Mouse (Mus musculus): ENCODE data around the gene Plcd3. TPM values are rescaled to one million over a fixed set of nuclear protein-coding genes. Genes with fewer than 3 reads are reported as not detected.

Gene Plcd3
- total and polyA plus RNA-seq, 3 experiments, result 2.0 to 2.6 TPM; not detected in 1

GRCm38 (mm10) chr11:103093862-103094833, 7.3 kb downstream of the Plcd3 start:
- Histone ChIP-seq H3K79me2 (ENCODE audit: control insufficient read depth, insufficient read depth, low read length, poor library complexity) (no peaks in the 10 kb centered on the region), H3K27ac (ENCODE audit: control insufficient read depth, low read depth, low read length) (no peak overlapping the region), H3K4me3 (ENCODE audit: control insufficient read depth in 1 of 2, insufficient read depth in 1 of 2, low read depth in 2 of 2, low read length in 2 of 2) (no peak overlapping the region), H3K9me3 (replicated peaks; ENCODE audit: insufficient read depth, low read length) (no peaks in the 10 kb centered on the region), H3K27me3 (ENCODE audit: control insufficient read depth in 1 of 2, insufficient read depth in 2 of 2, low read length in 2 of 2) (no peaks in the 10 kb centered on the region), H3K9ac (ENCODE audit: control insufficient read depth, low read depth, low read length, poor library complexity, severe bottlenecking) (no peak overlapping the region), H3K36me3 (ENCODE audit: control insufficient read depth in 1 of 2, insufficient read depth in 2 of 2, low read length in 2 of 2) (no peaks in the 10 kb centered on the region), H3K4me1 (ENCODE audit: control insufficient read depth in 1 of 2, insufficient read depth in 2 of 2, low read length in 2 of 2) (peaks cover 0 to 5% of the 10 kb centered on the region in 2 experiments; a peak in 1 of 4 replicates)
- TF ChIP-seq TBP (IDR thresholded peaks at IDR 0.05; ENCODE audit: low read depth, low read length) (0 out of 2 replicates have a peak, but pooled peaks have one; percentile 48), NRF1 (IDR thresholded peaks at IDR 0.05; ENCODE audit: insufficient read depth, low read depth, low read length, poor library complexity, severe bottlenecking) (no peak), ZMIZ1 (IDR thresholded peaks at IDR 0.05; ENCODE audit: low read depth, low read length) (0 out of 2 replicates have a peak, but pooled peaks have one; percentile 35)
- no peak for DNase-seq (ENCODE audit: low read depth, low spot score)

DNA sequence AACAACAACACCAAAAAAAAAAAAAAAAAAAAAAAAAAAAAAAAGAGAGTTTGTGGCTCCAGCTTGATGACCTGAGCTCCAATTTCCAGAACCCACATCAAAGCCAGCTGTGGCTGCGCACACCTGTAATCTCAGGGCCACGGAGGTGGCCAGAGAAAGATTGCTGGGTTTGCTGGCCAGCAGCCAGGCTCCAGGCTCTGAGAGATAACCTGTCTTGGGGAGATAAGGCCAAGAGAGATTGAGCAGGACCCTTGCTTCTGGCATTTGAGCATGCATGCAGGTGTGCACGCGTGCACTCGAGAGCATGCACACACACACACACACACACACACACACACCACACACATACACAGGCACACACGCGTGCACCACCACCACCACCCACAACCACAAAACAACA, 8.2 kb downstream of the Plcd3 start:
- TF ChIP-seq TBP (IDR thresholded peaks at IDR 0.05; ENCODE audit: low read depth, low read length) (no peak), TAL1 (IDR thresholded peaks at IDR 0.05; ENCODE audit: low read length) (peak; percentile 46; the same call in 1 of the 2 replicates), MAX (IDR thresholded peaks at IDR 0.05; ENCODE audit: low read length) (no peak), POLR2AphosphoS5 (IDR thresholded peaks at IDR 0.05; ENCODE audit: borderline replicate concordance, low read depth, low read length) (no peak), ETS1 (IDR thresholded peaks at IDR 0.05; ENCODE audit: low read depth, low read length) (peak; percentile 52; the same call in 1 of the 2 replicates), NRF1 (IDR thresholded peaks at IDR 0.05; ENCODE audit: insufficient read depth, low read depth, low read length, poor library complexity, severe bottlenecking) (no peak), UBTF (IDR thresholded peaks at IDR 0.05; ENCODE audit: borderline replicate concordance, insufficient read depth, low read depth, low read length) (no peak), MAZ (IDR thresholded peaks at IDR 0.05; ENCODE audit: low read depth, low read length) (no peak), TCF12 (IDR thresholded peaks at IDR 0.05; ENCODE audit: low read depth, low read length) (peak; percentile 91), GABPA (IDR thresholded peaks at IDR 0.05; ENCODE audit: low read depth, low read length) (no peak), EP300 (IDR thresholded peaks at IDR 0.05; ENCODE audit: low read depth in 1 of 2, low read length in 2 of 2) (peak; percentile 57 to 78), SIN3A (IDR thresholded peaks at IDR 0.05; ENCODE audit: low read length) (no peak), GATA1 (IDR thresholded peaks at IDR 0.05; ENCODE audit: low read depth, low read length) (peak; percentile 85), BHLHE40 (IDR thresholded peaks at IDR 0.05; ENCODE audit: borderline replicate concordance, low read depth, low read length) (peak; percentile 12; the same call in 1 of the 2 replicates), RCOR1 (IDR thresholded peaks at IDR 0.05; ENCODE audit: low read depth, low read length) (peak; percentile 97), KAT2A (conservative IDR thresholded peaks at IDR 0.05; ENCODE audit: low read depth, low read length) (no peak), POLR2A (IDR thresholded peaks at IDR 0.05; ENCODE audit: control insufficient read depth in 1 of 2, insufficient read depth in 1 of 2, low read depth in 1 of 2, low read length in 2 of 2, poor library complexity in 1 of 2) (no peak), MAFK (IDR thresholded peaks at IDR 0.05; ENCODE audit: borderline replicate concordance, low read depth, low read length) (no peak), USF2 (IDR thresholded peaks at IDR 0.05; ENCODE audit: borderline replicate concordance in 1 of 2, insufficient read depth in 1 of 2, low read depth in 1 of 2, low read length in 2 of 2) (no peak)
- Histone ChIP-seq H3K27me3 (ENCODE audit: control insufficient read depth in 1 of 2, insufficient read depth in 2 of 2, low read length in 2 of 2) (no peaks in the 10 kb centered on the region), H3K27ac (ENCODE audit: control insufficient read depth, low read depth, low read length) (no peak overlapping the region), H3K9me3 (replicated peaks; ENCODE audit: insufficient read depth, low read length) (no peaks in the 10 kb centered on the region), H3K4me1 (ENCODE audit: control insufficient read depth in 1 of 2, insufficient read depth in 2 of 2, low read length in 2 of 2) (peaks cover 0 to 5% of the 10 kb centered on the region in 2 experiments; a peak in 1 of 4 replicates), H3K79me2 (ENCODE audit: control insufficient read depth, insufficient read depth, low read length, poor library complexity) (no peaks in the 10 kb centered on the region), H3K36me3 (ENCODE audit: control insufficient read depth in 1 of 2, insufficient read depth in 2 of 2, low read length in 2 of 2) (no peaks in the 10 kb centered on the region), H3K9ac (ENCODE audit: control insufficient read depth, low read depth, low read length, poor library complexity, severe bottlenecking) (no peak overlapping the region), H3K4me3 (ENCODE audit: control insufficient read depth in 1 of 2, insufficient read depth in 1 of 2, low read depth in 2 of 2, low read length in 2 of 2) (no peak overlapping the region)
- peak; percentile 40 for DNase-seq (ENCODE audit: low read depth, low spot score)
